Mouse (Mus musculus) stomach, embryonic 16.5 days (tissue): ENCODE measurements at regions not wholly inside any gene's neighbourhood (a gene's known extent, or its start where the extent isn't known, plus 50 kb on each side); places are given as distances from the start of the nearest gene placed in this dataset.
A peak's percentile ranks its signal among the peaks of the same experiment; 100 is the strongest.

ENCODE experiments used
- ATAC-seq: fragments of 200-750 bp; cut with Nextera tagmentation; 2 replicates; pipeline ENCODE4 v1.8.0; 2017; ENCODE audit warnings: moderate number of reproducible peaks, moderate TSS enrichment; ENCODE audit not compliant: insufficient read depth, low FRiP score
- H3K27ac ChIP-seq: fragments of 300-500 bp; sonication (generic); 2 replicates; pipeline ENCODE4 v1.5.1; 2014; ENCODE audit warnings: low read length
- H3K27me3 ChIP-seq: fragments of 300-500 bp; sonication (generic); 2 replicates; pipeline ENCODE4 v1.6.1; 2014; ENCODE audit warnings: low read length, control low read depth, mixed read lengths; ENCODE audit not compliant: control insufficient read depth, insufficient read depth
- H3K36me3 ChIP-seq: fragments of 300-500 bp; sonication (generic); 2 replicates; pipeline ENCODE4 v1.6.1; 2014; ENCODE audit warnings: low read length; ENCODE audit not compliant: control insufficient read depth, insufficient read depth
- H3K4me1 ChIP-seq: fragments of 300-500 bp; sonication (generic); 2 replicates; pipeline ENCODE4 v1.6.1; 2014; ENCODE audit warnings: low read length, control low read depth, mixed read lengths; ENCODE audit not compliant: control insufficient read depth, insufficient read depth
- H3K4me2 ChIP-seq: fragments of 300-500 bp; sonication (generic); 2 replicates; pipeline ENCODE4 v1.6.1; 2014; ENCODE audit warnings: low read depth, low read length, mixed read lengths
- H3K4me3 ChIP-seq: fragments of 300-500 bp; sonication (generic); replicated peaks from 2 replicates; pipeline ENCODE4 v1.5.1; 2014; ENCODE audit warnings: mild to moderate bottlenecking, low read length
- H3K9ac ChIP-seq: fragments of 300-500 bp; sonication (generic); 2 replicates; pipeline ENCODE4 v1.6.1; 2014; ENCODE audit warnings: low read length
- H3K9me3 ChIP-seq: fragments of 300-500 bp; sonication (generic); replicated peaks from 2 replicates; pipeline ENCODE4 v1.6.1; 2016; ENCODE audit warnings: low read length, control low read depth; ENCODE audit not compliant: control insufficient read depth
- WGBS: fragments of 180-500 bp; shearing (Covaris S2); extraction: QIAGEN DNeasy Blood & Tissue Kit; methylation state at CpG from one replicate; pipeline ENCODE4 v1.1.7; 2014; 5-methylcytosine and 5-hydroxymethylcytosine counted together

DNA sequence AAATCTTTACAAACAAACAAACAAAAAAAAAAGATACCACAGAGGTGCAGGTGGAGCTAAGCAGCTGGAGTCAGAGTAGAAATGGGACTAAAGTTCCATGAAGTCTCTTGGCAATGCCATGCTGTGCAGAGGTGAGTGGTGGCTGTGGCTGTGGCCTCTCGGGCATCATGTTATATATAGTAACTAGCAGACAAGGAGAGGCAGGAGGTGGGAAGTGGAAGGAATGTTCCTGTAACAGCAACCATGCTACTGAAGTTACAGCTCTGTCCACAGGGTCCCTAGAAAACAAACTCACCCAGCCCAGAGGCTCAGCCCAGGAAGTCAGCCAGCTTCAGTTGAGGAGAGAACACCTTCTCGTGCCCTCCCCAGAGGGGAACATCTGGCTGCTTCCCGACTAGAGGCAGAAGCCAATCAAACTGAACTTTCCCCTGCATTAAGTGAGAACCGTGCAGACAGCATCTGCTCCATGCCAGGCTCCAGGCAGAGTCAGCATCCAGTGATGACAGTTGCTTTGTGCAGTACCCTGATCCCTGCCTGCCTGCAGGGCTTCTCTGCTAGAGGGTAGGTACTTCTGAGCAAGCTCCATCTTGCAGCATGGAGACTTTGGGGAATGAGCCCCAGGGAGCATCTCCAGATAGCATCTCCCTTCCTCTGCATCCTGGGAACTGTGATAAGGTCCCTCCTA lies 154.2 kb downstream of the Rybp start:
- H3K27me3 ChIP-seq: no peaks in the 10 kb centered on the region
- no peaks in the 10 kb centered on the region for H3K9me3 ChIP-seq
- H3K4me3 ChIP-seq: no peak overlapping the region
- H3K4me1 ChIP-seq: no peaks in the 10 kb centered on the region
- no peaks in the 10 kb centered on the region for H3K36me3 ChIP-seq
- no peak overlapping the region for H3K4me2 ChIP-seq
- no peak for ATAC-seq
- WGBS: 39% methylated on average over 4 of the region's 4 CpGs
- H3K27ac ChIP-seq: no peak overlapping the region
- H3K9ac ChIP-seq: no peak overlapping the region

DNA sequence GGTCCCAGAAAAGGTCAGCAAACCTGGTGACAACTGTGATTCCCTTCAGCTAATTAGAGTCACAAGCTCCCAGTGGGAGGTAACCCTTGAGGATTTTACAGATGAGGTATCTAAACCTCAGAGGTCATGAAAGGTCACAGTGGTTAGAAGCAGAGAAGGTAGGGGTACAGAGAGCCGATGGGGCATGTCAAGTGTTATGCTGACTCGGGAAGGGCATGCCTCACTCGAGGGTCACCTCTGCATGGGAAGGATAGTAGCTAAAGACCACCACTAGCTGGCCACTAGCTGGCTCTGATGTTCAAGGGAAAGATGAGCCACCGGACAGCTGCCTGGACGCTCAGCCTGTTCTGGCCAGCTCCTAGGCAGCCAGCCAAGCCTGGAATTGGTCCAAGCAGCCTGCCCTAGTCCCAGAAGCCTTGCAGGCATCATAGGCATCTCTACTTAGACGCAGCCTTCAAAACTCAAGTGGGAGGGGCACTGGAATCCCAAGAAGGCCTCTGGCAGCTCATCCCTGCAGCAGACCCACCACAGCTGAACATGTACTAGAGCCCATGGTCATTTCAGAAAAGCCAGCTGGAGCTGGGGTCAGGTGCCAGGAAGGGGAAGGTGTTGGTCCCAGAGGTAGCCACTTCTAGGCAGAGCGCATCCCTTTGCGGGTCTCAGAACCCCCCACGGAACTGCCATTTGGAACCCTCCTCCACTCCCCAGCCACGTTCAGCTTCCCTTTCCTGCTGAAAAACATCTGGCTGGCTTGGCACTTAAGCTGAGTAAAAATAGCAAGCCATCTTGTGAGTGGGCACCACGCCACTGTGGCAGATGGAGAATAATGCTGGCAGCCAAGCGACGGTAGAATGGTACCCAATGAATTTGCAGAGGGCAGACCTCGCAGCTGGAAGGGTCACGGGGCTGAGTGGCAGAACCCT lies 159.8 kb downstream of the Rybp start:
- no peak overlapping the region for H3K4me3 ChIP-seq
- WGBS: 39% methylated on average over 15 of the region's 15 CpGs
- peak; percentile 68; the same call in 1 of the 2 replicates for ATAC-seq
- no peak overlapping the region for H3K27ac ChIP-seq
- H3K4me1 ChIP-seq: peaks cover 7% of the 10 kb centered on the region; the same call in 1 of the 2 replicates
- H3K9ac ChIP-seq: no peak overlapping the region
- H3K4me2 ChIP-seq: no peak overlapping the region
- H3K9me3 ChIP-seq: no peaks in the 10 kb centered on the region
- H3K27me3 ChIP-seq: no peaks in the 10 kb centered on the region
- no peaks in the 10 kb centered on the region for H3K36me3 ChIP-seq

DNA sequence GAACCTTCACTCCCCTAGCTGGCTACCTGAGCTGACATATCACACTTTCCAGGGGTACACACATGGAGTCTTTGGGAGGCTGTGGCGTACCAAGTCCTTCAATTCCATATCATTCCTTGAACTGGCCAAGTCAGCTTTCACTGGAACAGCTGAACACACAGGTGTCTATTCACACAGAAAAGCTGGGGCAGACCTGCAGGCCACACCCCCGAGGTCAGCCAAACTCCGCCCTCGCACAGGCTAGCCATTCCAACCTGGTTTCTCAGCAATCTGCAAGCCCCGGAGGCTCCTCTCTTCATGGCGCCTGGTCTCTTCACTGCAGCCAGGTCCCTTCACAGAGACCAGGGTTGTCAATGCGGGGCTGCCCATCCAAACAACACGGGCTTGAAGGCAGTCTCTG lies 160.5 kb downstream of the Rybp start:
- Histone ChIP-seq H3K9ac (peak overlapping the region; percentile 29; the same call in 1 of the 2 replicates), H3K4me2 (no peak overlapping the region), H3K4me3 (no peak overlapping the region), H3K9me3 (no peaks in the 10 kb centered on the region), H3K27ac (no peak overlapping the region), H3K27me3 (no peaks in the 10 kb centered on the region), H3K36me3 (no peaks in the 10 kb centered on the region), H3K4me1 (peaks cover 7% of the 10 kb centered on the region; the same call in 1 of the 2 replicates)
- WGBS: 52% methylated on average over 8 of the region's 8 CpGs
- peak; percentile 54 for ATAC-seq

DNA sequence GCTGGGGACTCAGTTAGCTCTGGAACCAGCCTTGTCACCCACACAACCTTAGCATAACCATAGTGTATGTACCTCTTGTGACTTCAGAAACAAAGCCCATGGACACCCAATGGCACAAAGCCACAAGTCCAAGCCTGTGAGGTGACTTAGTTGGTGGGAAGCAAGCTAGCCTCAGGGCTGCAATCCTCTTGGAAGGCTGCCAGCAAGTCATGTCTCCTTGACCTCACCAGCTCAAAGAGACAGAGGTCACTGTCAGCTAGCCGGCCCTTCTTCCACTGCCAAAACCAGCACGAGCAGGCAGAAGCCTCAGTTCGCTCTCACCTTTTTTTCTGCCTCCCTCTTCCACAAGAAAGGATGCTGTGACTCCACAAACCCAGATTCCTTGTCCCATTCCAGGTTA lies 161.0 kb downstream of the Rybp start:
- no peak for ATAC-seq
- Histone ChIP-seq H3K4me2 (no peak overlapping the region), H3K4me1 (peaks cover 7% of the 10 kb centered on the region; the same call in 1 of the 2 replicates), H3K27ac (no peak overlapping the region), H3K27me3 (no peaks in the 10 kb centered on the region), H3K9ac (no peak overlapping the region), H3K9me3 (no peaks in the 10 kb centered on the region), H3K36me3 (no peaks in the 10 kb centered on the region), H3K4me3 (no peak overlapping the region)
- WGBS: 71% methylated on average over 3 of the region's 3 CpGs

DNA sequence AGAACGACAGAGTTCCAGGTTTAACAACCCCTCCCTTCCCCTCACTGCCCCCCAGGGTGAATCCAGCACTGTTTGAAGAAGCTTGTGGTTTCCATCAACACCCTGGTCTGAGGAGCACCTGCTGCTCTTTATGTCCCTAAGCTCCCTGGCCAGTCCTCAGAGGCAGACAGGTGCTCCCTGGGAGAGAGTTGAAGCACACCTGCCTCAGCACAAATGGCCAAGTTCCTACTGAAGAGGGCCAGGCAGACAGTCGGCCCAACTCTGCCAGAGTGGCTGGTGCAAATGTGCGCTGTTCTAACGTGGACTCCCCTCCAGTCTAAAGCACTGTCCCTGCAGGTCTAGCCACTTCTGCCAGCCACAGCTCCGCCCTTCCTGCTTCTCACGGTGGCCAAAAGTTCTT lies 166.0 kb downstream of the Rybp start:
- Histone ChIP-seq H3K27ac (no peak overlapping the region), H3K9ac (no peak overlapping the region), H3K4me1 (peaks cover 8% of the 10 kb centered on the region; the same call in 1 of the 2 replicates), H3K36me3 (no peaks in the 10 kb centered on the region), H3K4me3 (no peak overlapping the region), H3K27me3 (no peaks in the 10 kb centered on the region; the same call in 1 of the 2 replicates), H3K4me2 (no peak overlapping the region), H3K9me3 (no peaks in the 10 kb centered on the region)
- ATAC-seq: no peak
- 35% methylated on average over 6 of the region's 6 CpGs for WGBS

DNA sequence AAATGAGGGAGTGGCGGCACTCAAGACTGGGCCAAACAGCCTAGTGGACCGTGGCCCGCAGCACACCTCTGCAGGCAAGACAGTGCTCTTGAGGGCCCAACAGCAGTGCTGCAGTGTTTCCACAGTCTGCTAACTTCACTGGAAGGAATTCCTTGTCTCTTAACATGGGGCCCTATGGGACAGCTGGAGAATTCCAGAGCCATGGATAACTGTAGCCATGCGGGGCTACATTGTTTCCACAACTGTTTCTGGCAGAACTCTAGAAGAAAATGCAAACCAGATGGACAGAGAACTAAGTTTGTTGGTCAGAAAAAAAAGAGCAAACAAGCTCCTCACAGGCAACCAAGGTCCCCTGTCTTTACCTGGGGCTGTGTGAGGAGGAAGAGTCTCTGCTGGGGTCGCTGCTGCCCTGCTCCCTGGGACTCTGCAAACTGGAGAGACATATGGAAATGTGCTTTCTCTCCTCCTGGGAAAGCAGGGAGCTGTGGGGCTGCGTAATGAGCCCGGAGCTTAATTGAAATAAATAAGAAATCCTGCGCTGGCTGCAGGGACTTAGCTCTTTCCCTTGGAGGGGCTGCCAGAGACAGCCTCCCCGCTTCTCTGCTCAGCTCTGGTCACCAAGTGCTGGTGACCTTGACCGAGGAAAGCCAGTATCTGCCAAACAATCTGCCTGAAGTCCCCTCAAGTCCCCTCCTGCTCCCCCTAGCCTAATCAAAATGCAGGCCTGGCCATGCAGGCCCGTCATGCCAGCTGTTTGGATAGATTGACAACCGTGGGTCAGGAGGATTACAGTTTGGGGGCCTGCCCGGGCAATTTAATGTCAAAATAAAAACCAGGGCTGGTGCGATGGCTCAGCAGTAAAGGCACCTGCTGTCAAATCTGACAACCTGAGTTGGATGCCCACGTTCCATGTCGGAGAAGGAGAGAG lies 167.0 kb downstream of the Rybp start:
- ATAC-seq: no peak
- no peaks in the 10 kb centered on the region; the same call in 1 of the 2 replicates for H3K27me3 ChIP-seq
- H3K4me1 ChIP-seq: peaks cover 8% of the 10 kb centered on the region; the same call in 1 of the 2 replicates
- H3K9ac ChIP-seq: no peak overlapping the region
- H3K4me2 ChIP-seq: no peak overlapping the region
- no peak overlapping the region for H3K4me3 ChIP-seq
- no peak overlapping the region for H3K27ac ChIP-seq
- no peaks in the 10 kb centered on the region for H3K9me3 ChIP-seq
- H3K36me3 ChIP-seq: no peaks in the 10 kb centered on the region
- 68% methylated on average over 16 of the region's 16 CpGs for WGBS

DNA sequence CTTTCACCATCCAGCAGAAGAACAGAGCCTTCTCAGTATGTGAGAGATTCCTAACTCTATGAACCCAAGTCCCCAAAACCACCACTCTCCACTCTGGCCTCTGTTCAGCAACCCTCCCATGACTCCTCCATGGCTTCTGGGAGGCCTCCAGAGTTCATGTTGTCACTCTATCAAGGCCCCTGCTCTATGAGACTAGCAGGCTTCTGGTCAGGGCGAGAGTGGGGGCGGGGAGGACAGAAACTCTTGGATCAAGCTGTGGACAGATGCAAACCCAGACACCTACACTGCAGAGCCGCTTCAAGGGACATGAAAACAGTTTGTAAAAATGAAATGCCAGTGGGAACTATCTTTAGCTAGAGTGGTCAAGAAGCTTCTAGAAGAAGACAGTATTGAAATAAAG lies 170.2 kb downstream of the Rybp start:
- H3K9me3 ChIP-seq: no peaks in the 10 kb centered on the region
- WGBS: 86% methylated on average over 3 of the region's 3 CpGs
- no peak for ATAC-seq
- H3K36me3 ChIP-seq: no peaks in the 10 kb centered on the region
- no peaks in the 10 kb centered on the region; the same call in 1 of the 2 replicates for H3K27me3 ChIP-seq
- no peak overlapping the region for H3K9ac ChIP-seq
- H3K4me3 ChIP-seq: no peak overlapping the region
- no peak overlapping the region for H3K4me2 ChIP-seq
- H3K27ac ChIP-seq: no peak overlapping the region
- H3K4me1 ChIP-seq: peaks cover 12% of the 10 kb centered on the region; the same call in 1 of the 2 replicates

DNA sequence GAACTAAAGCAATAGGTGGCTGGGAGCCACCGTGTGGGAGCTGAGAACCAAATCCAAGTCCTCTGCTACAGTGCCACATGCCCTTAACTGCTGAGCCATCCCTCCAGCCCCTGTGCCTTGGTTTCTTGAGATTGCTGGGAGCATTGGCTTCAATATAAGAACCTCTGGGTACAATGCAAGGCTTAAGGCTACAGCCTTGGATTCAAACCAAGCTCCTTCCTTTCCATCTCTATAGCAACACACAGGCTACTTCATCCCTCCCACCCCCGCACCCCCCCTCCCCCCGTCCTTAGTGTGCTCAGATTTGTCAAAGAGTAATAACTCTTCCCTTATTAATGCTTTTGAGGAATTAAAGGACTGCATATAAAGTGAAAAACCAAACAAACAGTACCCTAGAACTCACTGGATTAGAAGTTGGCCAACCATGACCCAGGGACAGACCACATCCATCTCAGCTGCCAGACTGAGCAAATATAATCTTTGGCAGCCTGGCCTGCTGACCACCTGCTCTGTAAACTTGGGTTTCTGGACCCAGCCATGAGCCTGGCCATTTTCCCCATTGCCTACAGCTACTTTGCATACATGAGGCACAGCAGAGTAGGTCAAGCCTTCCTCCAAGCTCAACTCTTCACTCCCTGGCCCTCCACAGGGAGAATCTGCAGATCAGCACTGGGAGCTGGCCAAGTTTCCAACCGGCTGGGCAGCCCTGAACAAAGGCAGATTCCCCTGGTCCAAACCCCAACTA lies 173.7 kb downstream of the Rybp start:
- no peaks in the 10 kb centered on the region for H3K27me3 ChIP-seq
- 38% methylated on average over 4 of the region's 4 CpGs for WGBS
- no peaks in the 10 kb centered on the region for H3K36me3 ChIP-seq
- H3K9ac ChIP-seq: no peak overlapping the region
- H3K4me3 ChIP-seq: no peak overlapping the region
- no peaks in the 10 kb centered on the region for H3K9me3 ChIP-seq
- no peak; the same call in 1 of the 2 replicates for ATAC-seq
- H3K4me2 ChIP-seq: no peak overlapping the region
- no peak overlapping the region for H3K27ac ChIP-seq
- peaks cover 11% of the 10 kb centered on the region for H3K4me1 ChIP-seq
